Mouse (Mus musculus) kidney, postnatal 36 days (tissue): ENCODE measurements around the gene 4930568D16Rik.

ENCODE experiments used
- DNase-seq, 2 experiments: peaks; one replicate each; pipeline ENCODE4 v3.0.0; 2021 to 2022; ENCODE audit warnings: mixed read lengths in 2 of 2

The 4930568D16Rik gene

GRCm38 (mm10) chr2:35338707-35339106, 28.8 kb downstream of the 4930568D16Rik start:
- DNase-seq, result peak in 1 of 2 experiments; percentile 24

GRCm38 (mm10) chr2:35338036-35338435, 29.5 kb downstream of the 4930568D16Rik start:
- no peak for DNase-seq

GRCm38 (mm10) chr2:35337419-35337818, 30.1 kb downstream of the 4930568D16Rik start:
- peak; percentile 31 to 42 for DNase-seq

- DNase-seq, result peak; percentile 100
Measured at GRCm38 (mm10) chr2:35336388-35337280, 30.9 kb downstream of the 4930568D16Rik start, which contains the start of gene Stom. Gene Stom (minus strand): TSS chr2:35336976.

GRCm38 (mm10) chr2:35335620-35336019, 31.9 kb downstream of the 4930568D16Rik start:
- no peak for DNase-seq

- no peak for DNase-seq
Measured at GRCm38 (mm10) chr2:35333670-35334069, 33.9 kb downstream of the 4930568D16Rik start.

- DNase-seq, result no peak
Measured at GRCm38 (mm10) chr2:35331205-35331604, 36.3 kb downstream of the 4930568D16Rik start.

GRCm38 (mm10) chr2:35329061-35329460, 38.5 kb downstream of the 4930568D16Rik start:
- no peak for DNase-seq

- DNase-seq, result no peak
Measured at GRCm38 (mm10) chr2:35328064-35328792, 39.3 kb downstream of the 4930568D16Rik start.

- no peak for DNase-seq
Measured at GRCm38 (mm10) chr2:35327583-35327982, 39.9 kb downstream of the 4930568D16Rik start.

GRCm38 (mm10) chr2:35326931-35327330, 40.6 kb downstream of the 4930568D16Rik start:
- peak in 1 of 2 experiments; percentile 23 for DNase-seq

GRCm38 (mm10) chr2:35325930-35326329, 41.6 kb downstream of the 4930568D16Rik start:
- DNase-seq, result no peak

- peak; percentile 10 to 15 for DNase-seq
Measured at GRCm38 (mm10) chr2:35322404-35323164, 44.9 kb downstream of the 4930568D16Rik start.

- no peak for DNase-seq
Measured at GRCm38 (mm10) chr2:35320399-35320798, 47.1 kb downstream of the 4930568D16Rik start.

- DNase-seq, result no peak
Measured at GRCm38 (mm10) chr2:35318405-35318804, 49.1 kb downstream of the 4930568D16Rik start.

- DNase-seq, result no peak
Measured at GRCm38 (mm10) chr2:35317604-35318003, 49.9 kb downstream of the 4930568D16Rik start.

GRCm38 (mm10) chr2:35314300-35314699, 53.2 kb downstream of the 4930568D16Rik start:
- DNase-seq, result no peak

- DNase-seq, result no peak
Measured at GRCm38 (mm10) chr2:35309906-35310493, 57.5 kb downstream of the 4930568D16Rik start.

GRCm38 (mm10) chr2:35308166-35308565, 59.4 kb downstream of the 4930568D16Rik start:
- no peak for DNase-seq
